Mouse (Mus musculus): ENCODE measurements around the gene Chaf1b.

The Chaf1b gene

DNA sequence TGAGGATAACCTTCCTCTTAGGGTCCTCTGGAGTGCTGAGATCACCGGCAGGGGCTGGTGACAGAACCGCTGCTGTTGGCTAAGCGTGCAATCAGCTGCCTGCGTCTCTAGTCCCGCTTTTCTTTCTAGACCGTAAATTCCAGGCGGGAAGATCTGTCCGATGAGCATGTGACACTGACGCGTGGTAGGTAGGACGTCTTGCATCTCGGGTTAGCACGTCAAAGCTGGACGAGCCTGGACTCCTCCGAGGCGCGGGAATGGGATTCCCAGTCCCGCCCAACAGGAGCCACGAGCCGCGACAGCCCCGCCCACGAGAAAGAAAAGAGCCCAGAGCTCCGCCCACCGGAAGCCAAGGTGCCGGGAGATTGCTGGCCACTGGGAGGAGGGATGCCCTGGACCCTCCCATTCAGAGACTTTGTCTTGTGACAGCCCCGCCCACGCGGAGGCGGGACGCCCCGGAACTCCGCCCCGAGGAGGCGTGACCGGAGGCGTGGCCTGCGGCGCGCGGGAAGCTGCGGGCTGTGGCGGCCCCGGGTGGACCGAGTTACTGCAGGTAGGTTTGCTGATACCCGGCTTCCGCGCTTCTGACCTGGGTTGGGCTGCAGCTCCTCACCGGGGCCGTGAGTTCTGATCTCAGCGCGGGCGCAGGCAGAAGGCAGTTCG is at the start of gene Chaf1b:
TSS of gene Chaf1b (plus strand) at position 479 of the 663 bp plus-strand sequence.
- under 1% methylated on average over 54 of the region's 54 CpGs for WGBS

DNA sequence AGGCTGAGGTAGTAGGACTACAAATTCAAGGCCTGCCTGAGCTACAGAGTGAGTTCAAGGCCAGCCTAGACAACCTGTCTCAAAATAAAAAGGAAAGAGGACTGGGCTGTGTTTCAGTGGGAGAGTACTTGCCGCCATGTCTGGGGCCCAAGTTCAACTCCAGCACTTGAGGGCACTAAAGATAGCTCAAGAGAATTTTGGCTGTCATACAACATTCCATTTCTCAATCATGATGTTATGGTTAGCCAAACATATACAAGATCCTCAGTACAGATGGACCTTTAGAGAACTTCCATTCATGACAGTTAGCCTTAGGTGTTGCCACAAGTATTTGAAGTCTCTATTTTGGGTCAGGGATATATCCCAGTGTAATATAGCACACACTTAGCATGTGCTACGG is 49.6 kb upstream of the Chaf1b start:
- WGBS = 70% methylated on average over 2 of the region's 2 CpGs

DNA sequence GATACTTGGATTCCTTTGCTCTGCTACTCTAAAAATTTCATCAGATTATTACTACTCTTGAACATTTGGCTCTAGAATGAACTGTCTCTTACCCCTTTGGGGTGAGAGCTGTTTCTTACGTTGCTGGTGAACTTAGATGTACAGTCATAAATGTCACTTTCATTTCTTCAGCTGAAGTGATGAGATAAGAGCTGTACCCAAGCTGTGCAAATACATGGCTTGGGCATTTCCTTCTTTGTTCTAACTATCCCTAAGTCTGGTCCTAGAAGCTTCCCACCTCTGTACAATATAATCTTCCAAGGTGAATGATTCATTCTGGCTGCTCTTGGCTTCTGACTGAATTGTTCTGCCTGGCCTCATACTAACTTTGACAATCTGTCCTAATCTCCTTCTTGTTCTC is 44.7 kb upstream of the Chaf1b start:
- WGBS = 98% methylated on average over 1 of the region's 1 CpGs

GRCm38 (mm10) chr16:93850527-93850926 is 33.2 kb upstream of the Chaf1b start:
- 97% methylated on average over 3 of the region's 3 CpGs for WGBS

DNA sequence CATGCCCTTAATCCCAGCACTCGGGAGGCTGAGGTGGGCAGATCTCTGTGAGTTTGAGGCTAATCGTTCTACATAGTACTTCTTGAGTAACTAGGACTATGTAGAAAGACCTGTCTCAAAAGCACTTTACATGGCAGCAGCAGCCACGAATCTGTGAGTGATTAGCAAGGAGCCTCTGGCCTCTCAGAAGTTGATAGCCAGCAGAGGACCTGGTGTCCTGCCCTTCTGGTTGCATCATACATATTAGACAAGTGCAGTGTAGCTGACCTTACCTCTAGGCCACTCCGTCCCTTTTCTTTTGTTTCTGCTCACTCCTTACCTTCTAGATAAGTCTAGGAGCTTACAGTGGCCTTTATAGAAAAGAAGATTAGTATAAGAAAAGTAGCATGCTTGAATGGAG is 23.7 kb upstream of the Chaf1b start:
- 79% methylated on average over 4 of the region's 4 CpGs for WGBS

- WGBS = 92% methylated on average over 13 of the region's 13 CpGs
Observed at GRCm38 (mm10) chr16:93874841-93875240, 8.9 kb upstream of the Chaf1b start.

DNA sequence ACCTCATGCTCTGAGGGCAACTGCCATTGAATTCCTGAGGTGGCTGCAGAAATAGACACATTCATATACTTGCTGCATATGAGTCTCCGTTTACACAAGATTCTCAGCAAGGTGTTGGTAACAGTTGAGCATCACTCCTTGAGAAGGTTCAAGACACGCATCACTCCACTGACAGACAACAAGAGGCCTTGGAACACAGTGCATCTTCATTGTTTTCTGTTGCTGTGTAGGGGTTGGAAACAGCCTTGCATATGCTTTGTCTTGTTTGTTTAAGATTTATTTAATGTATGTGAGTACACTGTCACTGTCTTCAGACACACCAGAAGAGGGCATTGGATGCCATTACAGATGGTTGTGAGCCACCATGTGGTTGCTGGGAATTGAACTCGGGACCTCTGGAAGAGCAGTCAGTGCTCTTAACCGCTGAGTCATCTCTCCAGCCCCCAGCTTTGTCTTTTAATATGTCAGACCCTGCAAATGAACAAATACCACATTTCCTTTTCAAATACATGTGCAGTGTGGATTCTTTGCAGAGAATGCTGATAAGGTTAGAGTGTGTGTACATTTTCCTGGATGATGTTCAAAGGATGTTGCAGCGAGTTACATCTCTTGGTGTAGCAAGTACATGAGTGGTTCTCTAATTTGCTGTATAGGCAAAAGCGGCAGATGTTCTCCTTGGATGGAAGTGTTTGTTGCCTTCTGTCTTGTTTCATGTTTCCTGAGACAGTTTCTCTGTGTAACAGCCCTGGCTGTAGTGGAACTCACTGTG is 5.9 kb upstream of the Chaf1b start:
- 78% methylated on average over 6 of the region's 6 CpGs for WGBS

GRCm38 (mm10) chr16:93884086-93884721 is 503 bp downstream of the Chaf1b start:
- WGBS = 2% methylated on average over 43 of the region's 43 CpGs

- WGBS = 60% methylated on average over 5 of the region's 5 CpGs
Observed at GRCm38 (mm10) chr16:93884722-93885113, 1.0 kb downstream of the Chaf1b start.

- 96% methylated on average over 6 of the region's 6 CpGs for WGBS
Observed at GRCm38 (mm10) chr16:93888481-93888880, 4.8 kb downstream of the Chaf1b start.

- WGBS = 92% methylated on average over 12 of the region's 12 CpGs
Observed at GRCm38 (mm10) chr16:93890948-93891604, 7.4 kb downstream of the Chaf1b start.

DNA sequence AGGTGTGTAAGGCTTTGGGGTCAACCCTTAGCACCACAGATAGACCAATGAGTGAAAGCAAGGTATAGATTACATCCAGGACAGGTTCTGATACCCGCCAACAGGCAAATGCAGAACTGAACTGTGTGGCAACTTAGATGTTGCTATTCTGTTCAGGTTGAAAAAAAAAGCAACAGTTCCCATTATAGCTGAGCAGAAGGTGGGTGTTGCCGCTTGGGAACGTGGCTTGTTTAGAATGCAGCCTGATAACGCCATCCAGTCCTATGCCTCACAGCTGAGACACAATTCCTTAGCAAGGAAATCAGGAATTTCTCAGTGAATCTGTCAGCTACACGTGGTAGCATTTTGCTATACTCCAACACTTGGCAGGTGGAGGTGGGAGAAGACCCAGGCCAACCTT is 9.6 kb downstream of the Chaf1b start:
- WGBS = 41% methylated on average over 5 of the region's 5 CpGs

DNA sequence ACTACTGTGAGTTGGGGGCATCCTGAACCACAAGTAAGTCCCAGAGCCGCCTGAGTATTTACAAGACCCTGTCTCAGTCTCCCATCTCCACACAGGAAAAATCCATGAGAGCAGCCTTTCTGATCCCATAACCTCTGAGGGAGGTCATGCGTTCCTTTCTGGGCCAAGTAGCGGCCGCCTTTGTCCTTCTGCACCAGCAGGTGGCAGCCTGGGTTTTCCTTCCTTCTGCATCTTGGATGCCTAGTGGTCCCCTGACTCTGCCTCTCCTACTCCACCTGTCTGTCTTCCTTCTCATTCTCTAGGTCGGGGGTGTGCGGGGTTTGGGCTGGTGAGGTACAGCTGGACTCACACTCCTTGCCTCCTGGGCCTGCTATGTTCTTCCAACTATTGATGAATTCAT is 19.3 kb downstream of the Chaf1b start:
- WGBS = 86% methylated on average over 6 of the region's 6 CpGs

DNA sequence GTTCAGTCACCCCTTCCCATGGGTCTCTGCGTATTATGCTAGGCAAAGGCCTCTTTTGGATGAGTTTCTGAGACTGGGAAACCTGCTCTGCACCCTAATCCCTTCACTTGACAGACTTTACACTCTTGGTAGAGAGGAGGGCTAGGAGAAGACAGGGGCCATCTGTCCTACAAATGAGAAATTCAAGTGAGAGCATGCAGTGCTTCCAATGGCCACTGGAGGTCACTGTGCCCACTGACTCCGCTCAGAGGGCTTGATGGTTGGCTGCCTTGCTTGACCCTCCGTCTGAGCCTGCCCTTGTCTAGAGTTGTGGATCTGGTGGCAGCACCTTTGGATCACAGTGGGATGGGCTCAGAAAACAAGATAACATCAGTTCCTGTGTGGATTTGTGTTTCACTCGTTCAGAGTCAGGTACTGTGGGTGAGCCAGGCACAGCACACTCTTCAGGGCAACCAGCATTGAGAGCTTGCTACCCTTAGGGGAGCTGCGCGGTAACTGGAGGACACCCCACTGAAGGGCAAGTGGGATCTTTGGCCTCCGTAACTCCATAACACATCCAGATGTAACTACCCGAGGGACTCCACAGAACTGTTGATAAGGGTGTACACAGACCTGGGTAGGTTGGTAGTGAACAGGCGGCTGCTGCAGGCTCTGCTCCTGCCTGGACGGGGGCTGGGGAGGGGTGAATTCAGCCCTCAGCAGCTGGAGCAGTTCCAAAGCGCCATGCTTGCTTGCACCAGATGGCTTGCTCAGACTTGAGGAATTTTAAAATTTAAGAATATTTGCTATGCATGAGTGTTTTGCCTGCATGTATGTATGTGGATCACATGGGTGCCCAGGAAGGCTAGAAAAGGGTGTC is 22.7 kb downstream of the Chaf1b start:
- 41% methylated on average over 11 of the region's 11 CpGs for WGBS

GRCm38 (mm10) chr16:93907761-93908160 is 24.1 kb downstream of the Chaf1b start:
- 82% methylated on average over 5 of the region's 5 CpGs for WGBS

DNA sequence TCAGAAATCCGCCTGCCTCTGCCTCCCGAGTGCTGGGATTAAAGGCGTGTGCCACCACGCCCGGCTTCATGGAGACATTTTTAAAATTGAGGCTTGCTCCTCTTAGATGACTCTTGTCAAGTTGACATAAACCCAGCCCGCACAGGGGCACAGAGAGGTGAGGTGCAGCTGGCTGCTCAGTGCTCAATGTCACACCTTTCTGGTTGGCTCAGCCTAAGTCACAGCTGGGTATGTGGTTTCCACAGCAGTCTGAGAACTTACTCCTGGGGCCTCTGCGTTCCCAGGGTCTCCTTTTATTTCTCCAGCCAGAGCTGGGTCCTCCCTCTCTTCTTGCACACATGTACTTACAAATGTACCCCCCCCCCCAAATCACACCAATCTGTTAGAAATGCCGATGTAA is 24.5 kb downstream of the Chaf1b start:
- WGBS = 95% methylated on average over 8 of the region's 8 CpGs

DNA sequence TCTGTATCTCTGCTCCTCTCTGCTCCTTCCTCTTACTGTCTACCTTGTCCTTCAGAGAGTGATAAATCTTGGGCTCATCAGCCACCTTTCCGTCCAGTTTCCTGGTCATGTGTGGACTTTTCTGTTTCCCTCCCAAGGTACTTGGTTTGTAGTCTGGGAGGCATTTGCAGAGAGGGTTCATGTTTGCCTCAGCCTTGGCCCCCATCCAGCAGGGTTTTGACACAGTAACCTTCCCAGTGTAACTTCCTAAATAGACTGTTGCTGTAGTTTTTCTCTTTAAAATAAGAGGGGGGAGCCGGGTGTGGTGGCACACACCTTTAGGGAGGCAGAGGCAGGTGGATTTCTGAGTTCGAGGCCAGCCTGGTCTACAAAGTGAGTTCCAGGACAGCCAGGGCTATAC is 26.2 kb downstream of the Chaf1b start:
- WGBS = 88% methylated on average over 3 of the region's 3 CpGs

DNA sequence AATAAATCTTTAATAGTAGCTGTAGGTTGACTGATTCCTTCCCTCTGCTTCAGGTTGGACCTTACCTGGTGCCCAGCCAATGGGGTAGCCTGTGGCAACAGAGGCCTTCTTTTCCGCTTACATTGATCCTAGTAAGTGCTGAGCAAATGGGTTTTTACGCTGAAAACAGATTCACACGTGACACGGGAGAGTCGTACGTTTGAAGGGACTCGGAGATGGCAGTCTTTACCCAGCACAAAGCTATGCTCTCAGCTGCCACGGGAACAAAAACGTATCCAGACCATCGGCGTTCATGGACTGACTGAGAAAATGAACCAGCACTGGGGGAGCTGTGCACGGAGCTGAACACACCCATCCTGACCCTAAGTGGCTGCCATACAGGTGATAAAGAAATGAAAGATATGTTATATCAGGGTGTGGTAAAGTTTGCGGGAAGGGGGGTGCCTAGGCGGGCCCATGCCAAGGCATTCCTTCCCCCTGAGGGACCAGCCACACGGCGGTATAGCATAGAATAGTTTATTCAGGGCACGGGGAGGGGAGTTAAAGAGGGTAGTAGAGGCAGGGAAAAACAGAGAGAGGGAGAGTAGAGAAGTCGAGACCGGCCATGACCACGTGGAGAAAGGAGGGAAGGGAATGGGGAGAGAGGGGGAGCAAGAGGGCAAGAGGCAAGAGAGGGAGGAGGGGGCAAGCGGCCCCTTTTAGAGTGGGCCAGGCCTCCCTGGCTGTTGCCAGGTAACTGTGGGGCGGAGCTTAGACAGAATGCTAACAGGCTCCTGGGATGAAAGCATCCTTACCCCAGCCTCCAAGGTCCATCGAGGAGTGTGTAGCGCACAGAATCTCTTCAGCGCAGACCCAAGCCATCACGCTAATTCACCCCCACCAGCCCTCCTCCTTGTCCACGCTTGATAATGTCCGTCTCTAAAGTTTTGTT is 27.3 kb downstream of the Chaf1b start:
- 75% methylated on average over 28 of the region's 28 CpGs for WGBS

DNA sequence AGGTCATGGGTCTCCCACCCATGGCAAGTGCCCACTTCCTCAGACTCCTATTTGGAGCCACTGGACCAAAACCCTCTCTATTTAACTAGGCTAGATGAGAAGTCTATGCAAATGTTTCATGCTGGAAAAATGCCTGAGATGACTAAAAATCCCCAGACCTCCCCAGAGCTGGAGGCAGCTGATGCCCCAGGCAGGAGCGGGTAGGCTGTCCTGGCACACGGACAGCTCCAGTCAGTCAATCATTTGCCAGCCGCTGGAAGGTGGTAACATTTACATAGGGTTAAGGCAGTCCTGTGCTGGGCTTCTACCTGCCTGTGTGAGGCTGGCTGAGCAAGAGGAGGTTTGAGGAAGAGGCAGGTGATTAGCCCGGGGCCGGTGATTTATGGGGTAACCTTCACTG is 28.5 kb downstream of the Chaf1b start:
- 49% methylated on average over 5 of the region's 5 CpGs for WGBS

DNA sequence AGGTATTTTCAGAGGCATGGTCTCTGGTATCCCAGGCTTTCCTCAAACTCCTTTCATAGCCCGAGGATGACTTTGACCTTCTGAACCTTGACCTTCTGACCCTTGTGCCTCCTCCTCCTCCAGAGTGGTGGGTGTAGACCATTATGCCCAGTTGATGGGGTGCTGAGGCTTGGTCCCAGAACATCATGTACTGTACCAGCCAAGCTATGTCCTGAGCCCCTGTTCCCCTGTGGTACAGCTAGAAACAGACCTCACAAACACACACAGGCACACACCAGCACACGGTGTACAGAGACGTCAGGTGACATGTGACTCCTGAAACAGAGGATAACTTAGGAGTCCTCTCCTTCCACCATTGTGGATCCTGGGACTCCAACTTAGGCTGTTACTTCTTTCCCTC is 29.1 kb downstream of the Chaf1b start:
- 75% methylated on average over 3 of the region's 3 CpGs for WGBS
